Mouse (Mus musculus) embryonic fibroblast, embryonic 13.5 days (primary cell): ENCODE results near the gene Necap1.

Source experiments
- CTCF ChIP-seq: IDR thresholded peaks from 2 replicates; pipeline ENCODE4 v1.5.1; 2011; ENCODE audit warnings: mild to moderate bottlenecking, control low read depth, low read length, moderate library complexity, borderline replicate concordance; ENCODE audit not compliant: insufficient read depth
- POLR2A ChIP-seq: IDR thresholded peaks from 2 replicates; pipeline ENCODE4 v1.6.1; 2011; ENCODE audit warnings: low read depth, mild to moderate bottlenecking, control low read depth, low read length, moderate library complexity

GRCm38 (mm10) chr6:122834365-122834764 is 39.9 kb upstream of the Necap1 start:
- TF ChIP-seq CTCF (no peak), POLR2A (no peak)
